Mouse (Mus musculus): ENCODE measurements around the gene Ttll11. TPM values are rescaled to one million over a fixed set of nuclear protein-coding genes. Genes with fewer than 3 reads are reported as not detected.

Gene Ttll11
- polyA plus RNA-seq, 1 experiment from 2014 or later = 4.1 TPM

- Histone ChIP-seq H3K36me3 (peaks cover 98% of the 10 kb centered on the region), H3K27ac (no peak overlapping the region), H3K27me3 (no peaks in the 10 kb centered on the region), H3K4me1 (replicated peaks) (peaks cover 19% of the 10 kb centered on the region), H3K4me2 (no peak overlapping the region), H3K4me3 (no peak overlapping the region), H3K9me3 (no peaks in the 10 kb centered on the region), H3K9ac (no peak overlapping the region)
- 97% methylated on average over 9 of the region's 9 CpGs for WGBS
- ATAC-seq (ENCODE audit: low FRiP score) = no peak
Observed at GRCm38 (mm10) chr2:35718662-35719061, 261.1 kb downstream of the Ttll11 start.

GRCm38 (mm10) chr2:35718003-35718500 lies 261.7 kb downstream of the Ttll11 start:
- no peak overlapping the region for H3K9ac ChIP-seq
- 86% methylated on average over 5 of the region's 5 CpGs for WGBS
- H3K36me3 ChIP-seq = peaks cover 97% of the 10 kb centered on the region
- H3K9me3 ChIP-seq = no peaks in the 10 kb centered on the region
- ATAC-seq (ENCODE audit: low FRiP score) = no peak
- peaks cover 17% of the 10 kb centered on the region for H3K4me1 ChIP-seq (replicated peaks)
- H3K27ac ChIP-seq = no peak overlapping the region
- no peaks in the 10 kb centered on the region for H3K27me3 ChIP-seq
- H3K4me2 ChIP-seq = no peak overlapping the region
- H3K4me3 ChIP-seq = no peak overlapping the region

- Histone ChIP-seq H3K4me1 (replicated peaks) (peaks cover 14% of the 10 kb centered on the region), H3K27me3 (no peaks in the 10 kb centered on the region), H3K4me3 (no peak overlapping the region), H3K4me2 (no peak overlapping the region), H3K27ac (no peak overlapping the region), H3K36me3 (peaks cover 97% of the 10 kb centered on the region), H3K9me3 (no peaks in the 10 kb centered on the region), H3K9ac (no peak overlapping the region)
- ATAC-seq (ENCODE audit: low FRiP score) = no peak
- WGBS = 74% methylated on average over 1 of the region's 1 CpGs
Observed at GRCm38 (mm10) chr2:35716175-35716574, 263.5 kb downstream of the Ttll11 start.

GRCm38 (mm10) chr2:35715485-35715884 lies 264.2 kb downstream of the Ttll11 start:
- H3K27ac ChIP-seq = no peak overlapping the region
- H3K9me3 ChIP-seq = no peaks in the 10 kb centered on the region
- WGBS = 88% methylated on average over 3 of the region's 3 CpGs
- no peak overlapping the region for H3K4me2 ChIP-seq
- no peak for ATAC-seq (ENCODE audit: low FRiP score)
- no peak overlapping the region for H3K4me3 ChIP-seq
- H3K27me3 ChIP-seq = no peaks in the 10 kb centered on the region
- H3K4me1 ChIP-seq (replicated peaks) = peaks cover 14% of the 10 kb centered on the region
- no peak overlapping the region for H3K9ac ChIP-seq
- H3K36me3 ChIP-seq = peaks cover 97% of the 10 kb centered on the region

- 61% methylated on average over 8 of the region's 8 CpGs for WGBS
- Histone ChIP-seq H3K36me3 (peaks cover 97% of the 10 kb centered on the region), H3K27me3 (no peaks in the 10 kb centered on the region), H3K9ac (no peak overlapping the region), H3K4me2 (no peak overlapping the region), H3K4me3 (no peak overlapping the region), H3K27ac (no peak overlapping the region), H3K9me3 (no peaks in the 10 kb centered on the region), H3K4me1 (replicated peaks) (peaks cover 14% of the 10 kb centered on the region)
- ATAC-seq (ENCODE audit: low FRiP score) = no peak
Observed at GRCm38 (mm10) chr2:35714742-35715167, 265.0 kb downstream of the Ttll11 start.

- peaks cover 97% of the 10 kb centered on the region for H3K36me3 ChIP-seq
- H3K4me1 ChIP-seq (replicated peaks) = peaks cover 14% of the 10 kb centered on the region
- no peak overlapping the region for H3K27ac ChIP-seq
- WGBS = 82% methylated on average over 7 of the region's 7 CpGs
- no peak for ATAC-seq (ENCODE audit: low FRiP score)
- no peaks in the 10 kb centered on the region for H3K27me3 ChIP-seq
- H3K4me2 ChIP-seq = no peak overlapping the region
- no peak overlapping the region for H3K9ac ChIP-seq
- H3K9me3 ChIP-seq = no peaks in the 10 kb centered on the region
- H3K4me3 ChIP-seq = no peak overlapping the region
Observed at GRCm38 (mm10) chr2:35713460-35713859, 266.3 kb downstream of the Ttll11 start.

- no peak overlapping the region for H3K27ac ChIP-seq
- ATAC-seq (ENCODE audit: low FRiP score) = no peak
- H3K9me3 ChIP-seq = no peaks in the 10 kb centered on the region
- H3K4me1 ChIP-seq (replicated peaks) = peaks cover 14% of the 10 kb centered on the region
- H3K9ac ChIP-seq = no peak overlapping the region
- no peak overlapping the region for H3K4me3 ChIP-seq
- H3K4me2 ChIP-seq = no peak overlapping the region
- H3K27me3 ChIP-seq = no peaks in the 10 kb centered on the region
- H3K36me3 ChIP-seq = peaks cover 91% of the 10 kb centered on the region
- 95% methylated on average over 5 of the region's 5 CpGs for WGBS
Observed at GRCm38 (mm10) chr2:35712611-35713010, 267.1 kb downstream of the Ttll11 start.

- Histone ChIP-seq H3K27ac (peak overlapping the region; percentile 66), H3K4me3 (no peak overlapping the region), H3K4me2 (no peak overlapping the region), H3K9me3 (no peaks in the 10 kb centered on the region), H3K36me3 (peaks cover 6% of the 10 kb centered on the region; the same call in 1 of the 2 replicates), H3K9ac (no peak overlapping the region), H3K4me1 (replicated peaks) (peaks cover 65% of the 10 kb centered on the region), H3K27me3 (no peaks in the 10 kb centered on the region)
- ATAC-seq (ENCODE audit: low FRiP score) = no peak
- WGBS = 92% methylated on average over 3 of the region's 3 CpGs
Observed at GRCm38 (mm10) chr2:35703241-35703640, 276.5 kb downstream of the Ttll11 start.

GRCm38 (mm10) chr2:35702608-35703007 lies 277.1 kb downstream of the Ttll11 start:
- no peak for ATAC-seq (ENCODE audit: low FRiP score)
- Histone ChIP-seq H3K4me1 (replicated peaks) (peaks cover 70% of the 10 kb centered on the region), H3K4me2 (no peak overlapping the region), H3K9ac (no peak overlapping the region), H3K36me3 (peaks cover 5% of the 10 kb centered on the region; the same call in 1 of the 2 replicates), H3K9me3 (no peaks in the 10 kb centered on the region), H3K4me3 (no peak overlapping the region), H3K27ac (peak overlapping the region; percentile 66), H3K27me3 (no peaks in the 10 kb centered on the region)
- 52% methylated on average over 6 of the region's 6 CpGs for WGBS

GRCm38 (mm10) chr2:35702001-35702400 lies 277.7 kb downstream of the Ttll11 start:
- H3K4me1 ChIP-seq (replicated peaks) = peaks cover 73% of the 10 kb centered on the region
- 0 out of 2 replicates have a peak, but pooled peaks cover 3% of the 10 kb centered on the region for H3K36me3 ChIP-seq

More at GRCm38 (mm10) chr2:35702001-35702400, 277.7 kb downstream of the Ttll11 start:
- no peak overlapping the region for H3K4me2 ChIP-seq
- H3K9me3 ChIP-seq = no peaks in the 10 kb centered on the region
- H3K27me3 ChIP-seq = no peaks in the 10 kb centered on the region
- no peak for ATAC-seq (ENCODE audit: low FRiP score)
- no peak overlapping the region for H3K4me3 ChIP-seq
- H3K9ac ChIP-seq = no peak overlapping the region
- 86% methylated on average over 7 of the region's 7 CpGs for WGBS
- peak overlapping the region; percentile 66; the same call in 1 of the 2 replicates for H3K27ac ChIP-seq

Other genes starting within 250 kb of the Ttll11 start
- gene Ndufa8, start 69.5 kb upstream of the Ttll11 start, polyA plus RNA-seq (2015; fragmentation: Nextera tagmentation; extraction: Ambion mirVana) = 261 and 262 TPM in 2 replicates
- 1.9 and 5.7 TPM in 2 replicates for gene Morn5, start 69.5 kb upstream of the Ttll11 start, polyA plus RNA-seq (2015; fragmentation: Nextera tagmentation; extraction: Ambion mirVana)
- gene Lhx6, start 125.5 kb upstream of the Ttll11 start, polyA plus RNA-seq (2015; fragmentation: Nextera tagmentation; extraction: Ambion mirVana) = 0.73 and 0.78 TPM in 2 replicates
- gene Mrrf, start 156.5 kb upstream of the Ttll11 start, polyA plus RNA-seq (2015; fragmentation: Nextera tagmentation; extraction: Ambion mirVana) = 23.8 and 27.2 TPM in 2 replicates
- 142 and 148 TPM in 2 replicates for gene Rbm18, start 156.9 kb upstream of the Ttll11 start, polyA plus RNA-seq (2015; fragmentation: Nextera tagmentation; extraction: Ambion mirVana)

All from hindbrain, embryonic 13.5 days (tissue).